Mouse (Mus musculus): ENCODE measurements at regions not wholly inside any gene's neighbourhood (a gene's known extent, or its start where the extent isn't known, plus 50 kb on each side); places are given as distances from the start of the nearest gene placed in this dataset.

- 81% methylated on average over 11 of the region's 11 CpGs for WGBS
- no peaks in the 10 kb centered on the region for H3K36me3 ChIP-seq (ENCODE audit: control insufficient read depth, insufficient read depth, low read length)
Observed at GRCm38 (mm10) chr2:137687208-137687607, 569.2 kb upstream of the Btbd3 start.

GRCm38 (mm10) chr2:137686735-137687134, 569.6 kb upstream of the Btbd3 start:
- 84% methylated on average over 4 of the region's 4 CpGs for WGBS

More at GRCm38 (mm10) chr2:137687208-137687607, 569.2 kb upstream of the Btbd3 start:
- H3K4me3 ChIP-seq (ENCODE audit: low read depth, low read length) = no peak overlapping the region
- no peaks in the 10 kb centered on the region for H3K4me1 ChIP-seq (ENCODE audit: control insufficient read depth, insufficient read depth, insufficient read length, low read length)
- H3K27ac ChIP-seq (ENCODE audit: insufficient read depth, low read depth, low read length) = no peak overlapping the region
- H3K27me3 ChIP-seq (ENCODE audit: control insufficient read depth, insufficient read depth, low read length) = no peaks in the 10 kb centered on the region
- TF ChIP-seq POLR2A (IDR thresholded peaks at IDR 0.05; ENCODE audit: low read depth, low read length) (no peak), CTCF (IDR thresholded peaks at IDR 0.05; ENCODE audit: extremely low read depth, insufficient read length, insufficient replicate concordance, low read depth, low read length) (no peak)

GRCm38 (mm10) chr2:137681762-137682161, 565.3 kb upstream of the Jag1 start:
- TF ChIP-seq POLR2A (IDR thresholded peaks at IDR 0.05; ENCODE audit: low read depth, low read length) (no peak), CTCF (IDR thresholded peaks at IDR 0.05; ENCODE audit: extremely low read depth, insufficient read length, insufficient replicate concordance, low read depth, low read length) (no peak)
- 93% methylated on average over 1 of the region's 1 CpGs for WGBS
- Histone ChIP-seq H3K4me1 (ENCODE audit: control insufficient read depth, insufficient read depth, insufficient read length, low read length) (no peaks in the 10 kb centered on the region), H3K36me3 (ENCODE audit: control insufficient read depth, insufficient read depth, low read length) (no peaks in the 10 kb centered on the region), H3K27ac (ENCODE audit: insufficient read depth, low read depth, low read length) (no peak overlapping the region), H3K4me3 (ENCODE audit: low read depth, low read length) (no peak overlapping the region), H3K27me3 (ENCODE audit: control insufficient read depth, insufficient read depth, low read length) (no peaks in the 10 kb centered on the region)

More at GRCm38 (mm10) chr2:137686735-137687134, 569.6 kb upstream of the Btbd3 start:
- no peak overlapping the region for H3K4me3 ChIP-seq (ENCODE audit: low read depth, low read length)
- H3K4me1 ChIP-seq (ENCODE audit: control insufficient read depth, insufficient read depth, insufficient read length, low read length) = no peaks in the 10 kb centered on the region
- H3K36me3 ChIP-seq (ENCODE audit: control insufficient read depth, insufficient read depth, low read length) = no peaks in the 10 kb centered on the region
- no peak overlapping the region for H3K27ac ChIP-seq (ENCODE audit: insufficient read depth, low read depth, low read length)
- no peak for TF ChIP-seq CTCF (IDR thresholded peaks at IDR 0.05; ENCODE audit: extremely low read depth, insufficient read length, insufficient replicate concordance, low read depth, low read length)
- TF ChIP-seq POLR2A (IDR thresholded peaks at IDR 0.05; ENCODE audit: low read depth, low read length) = no peak
- no peaks in the 10 kb centered on the region for H3K27me3 ChIP-seq (ENCODE audit: control insufficient read depth, insufficient read depth, low read length)

DNA sequence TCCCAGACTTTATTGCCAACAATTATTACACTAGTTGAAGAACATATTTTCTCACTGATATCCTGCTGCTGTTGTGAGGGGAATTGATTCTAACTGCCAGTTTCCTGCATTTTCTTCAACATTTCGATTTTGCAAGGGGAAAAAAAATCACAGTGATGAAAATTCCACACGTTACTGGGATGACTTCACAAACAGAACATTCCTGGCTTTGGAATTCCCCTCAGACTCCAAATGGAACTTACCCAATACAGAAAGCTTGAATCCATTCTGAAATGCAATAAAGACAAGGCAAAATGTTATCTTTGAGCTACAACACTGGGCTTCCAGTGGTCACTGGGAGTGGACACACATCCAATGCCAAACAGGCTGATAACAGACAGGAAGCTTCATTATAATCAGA, 546.7 kb upstream of the Jag1 start:
- no peak overlapping the region for H3K27ac ChIP-seq (ENCODE audit: insufficient read depth, low read depth, low read length)
- no peaks in the 10 kb centered on the region for H3K27me3 ChIP-seq (ENCODE audit: control insufficient read depth, insufficient read depth, low read length)
- no peak overlapping the region for H3K4me3 ChIP-seq (ENCODE audit: low read depth, low read length)
- TF ChIP-seq CTCF (IDR thresholded peaks at IDR 0.05; ENCODE audit: extremely low read depth, insufficient read length, insufficient replicate concordance, low read depth, low read length) = no peak
- TF ChIP-seq POLR2A (IDR thresholded peaks at IDR 0.05; ENCODE audit: low read depth, low read length) = no peak
- no peaks in the 10 kb centered on the region for H3K36me3 ChIP-seq (ENCODE audit: control insufficient read depth, insufficient read depth, low read length)
- WGBS = 26% methylated on average over 2 of the region's 2 CpGs
- H3K4me1 ChIP-seq (ENCODE audit: control insufficient read depth, insufficient read depth, insufficient read length, low read length) = no peaks in the 10 kb centered on the region

GRCm38 (mm10) chr2:137662216-137662615, 545.8 kb upstream of the Jag1 start:
- TF ChIP-seq CTCF (IDR thresholded peaks at IDR 0.05; ENCODE audit: extremely low read depth, insufficient read length, insufficient replicate concordance, low read depth, low read length) = no peak
- TF ChIP-seq POLR2A (IDR thresholded peaks at IDR 0.05; ENCODE audit: low read depth, low read length) = no peak
- Histone ChIP-seq H3K4me3 (ENCODE audit: low read depth, low read length) (no peak overlapping the region), H3K27me3 (ENCODE audit: control insufficient read depth, insufficient read depth, low read length) (no peaks in the 10 kb centered on the region), H3K36me3 (ENCODE audit: control insufficient read depth, insufficient read depth, low read length) (no peaks in the 10 kb centered on the region), H3K4me1 (ENCODE audit: control insufficient read depth, insufficient read depth, insufficient read length, low read length) (no peaks in the 10 kb centered on the region), H3K27ac (ENCODE audit: insufficient read depth, low read depth, low read length) (no peak overlapping the region)
- 74% methylated on average over 2 of the region's 2 CpGs for WGBS

GRCm38 (mm10) chr2:137660449-137660848, 544.0 kb upstream of the Jag1 start:
- no peak overlapping the region for H3K27ac ChIP-seq (ENCODE audit: insufficient read depth, low read depth, low read length)
- no peaks in the 10 kb centered on the region for H3K36me3 ChIP-seq (ENCODE audit: control insufficient read depth, insufficient read depth, low read length)
- H3K4me1 ChIP-seq (ENCODE audit: control insufficient read depth, insufficient read depth, insufficient read length, low read length) = no peaks in the 10 kb centered on the region
- WGBS = 78% methylated on average over 1 of the region's 1 CpGs
- H3K27me3 ChIP-seq (ENCODE audit: control insufficient read depth, insufficient read depth, low read length) = no peaks in the 10 kb centered on the region
- H3K4me3 ChIP-seq (ENCODE audit: low read depth, low read length) = no peak overlapping the region
- TF ChIP-seq POLR2A (IDR thresholded peaks at IDR 0.05; ENCODE audit: low read depth, low read length) (no peak), CTCF (IDR thresholded peaks at IDR 0.05; ENCODE audit: extremely low read depth, insufficient read length, insufficient replicate concordance, low read depth, low read length) (no peak)

GRCm38 (mm10) chr2:137654296-137654695, 537.9 kb upstream of the Jag1 start:
- WGBS = 81% methylated on average over 3 of the region's 3 CpGs
- Histone ChIP-seq H3K27ac (ENCODE audit: insufficient read depth, low read depth, low read length) (no peak overlapping the region), H3K27me3 (ENCODE audit: control insufficient read depth, insufficient read depth, low read length) (no peaks in the 10 kb centered on the region), H3K36me3 (ENCODE audit: control insufficient read depth, insufficient read depth, low read length) (no peaks in the 10 kb centered on the region), H3K4me1 (ENCODE audit: control insufficient read depth, insufficient read depth, insufficient read length, low read length) (no peaks in the 10 kb centered on the region), H3K4me3 (ENCODE audit: low read depth, low read length) (no peak overlapping the region)
- TF ChIP-seq POLR2A (IDR thresholded peaks at IDR 0.05; ENCODE audit: low read depth, low read length) (no peak), CTCF (IDR thresholded peaks at IDR 0.05; ENCODE audit: extremely low read depth, insufficient read length, insufficient replicate concordance, low read depth, low read length) (no peak)
